Mouse (Mus musculus) left cerebral cortex, adult 18-20 months (tissue): ENCODE data around the gene Tgm5. TPM values are rescaled to one million over a fixed set of nuclear protein-coding genes. Genes with fewer than 3 reads are reported as not detected.
A peak's percentile ranks its signal among the peaks of the same experiment; 100 is the strongest.
"Not testable (repeated sequence)": the region's sequence is repeated elsewhere in the genome, so short reads cannot be mapped to it uniquely, and the experiment has no call there.

Experiments used
- DNase-seq, 2 experiments: peaks; one replicate each; pipeline ENCODE4 v3.0.0; 2021 to 2022; ENCODE audit warnings: low spot score in 2 of 2, mixed read lengths in 1 of 2
- total RNA-seq, 2 experiments: library from RNA; stranded (reverse); gene quantifications; 2 replicates each; pipeline ENCODE4 v1.2.3; 2021

The Tgm5 gene
- total RNA-seq, 2 experiments from 2014 or later: 0.14 TPM; not detected in 1

DNA sequence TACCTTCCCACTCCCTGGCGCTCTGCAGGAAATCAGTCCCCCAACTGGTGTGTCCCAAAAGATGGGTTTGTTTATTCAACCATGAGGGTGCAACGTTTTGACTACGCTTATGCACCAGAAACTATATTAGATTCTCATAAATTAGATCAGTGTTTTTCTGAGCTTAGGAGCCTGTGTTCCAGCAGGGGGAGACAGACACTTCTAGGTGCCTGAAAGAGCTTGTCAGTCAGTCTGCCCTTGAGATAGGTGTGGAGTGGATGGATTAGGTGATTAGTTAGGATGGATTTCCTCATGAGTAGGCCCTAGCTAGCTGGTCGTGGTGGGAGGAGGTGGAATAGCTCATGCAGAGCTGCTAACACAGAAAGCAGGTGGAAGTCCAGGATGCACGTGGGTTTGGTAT is 44.5 kb downstream of the Tgm5 start:
- DNase-seq: peak; percentile 17 to 25

DNA sequence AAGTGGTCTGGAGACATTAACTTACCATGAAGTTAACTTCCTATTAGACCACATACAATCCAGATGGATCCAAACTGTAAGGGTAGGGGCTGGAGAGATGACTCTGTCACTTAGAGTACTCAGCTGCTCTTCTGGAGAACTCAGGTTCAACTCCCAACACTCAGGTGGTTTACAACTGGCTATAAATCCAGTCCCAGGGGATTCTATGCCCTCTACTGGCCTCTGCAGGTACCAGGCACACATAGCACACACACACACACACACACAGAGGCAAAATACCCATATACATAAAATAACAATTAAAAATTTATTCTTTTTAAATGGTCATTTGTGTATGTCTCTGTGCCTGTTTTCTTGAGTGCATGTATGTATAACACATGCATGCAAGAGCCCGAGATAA is 46.3 kb downstream of the Tgm5 start:
- no peak for DNase-seq

DNA sequence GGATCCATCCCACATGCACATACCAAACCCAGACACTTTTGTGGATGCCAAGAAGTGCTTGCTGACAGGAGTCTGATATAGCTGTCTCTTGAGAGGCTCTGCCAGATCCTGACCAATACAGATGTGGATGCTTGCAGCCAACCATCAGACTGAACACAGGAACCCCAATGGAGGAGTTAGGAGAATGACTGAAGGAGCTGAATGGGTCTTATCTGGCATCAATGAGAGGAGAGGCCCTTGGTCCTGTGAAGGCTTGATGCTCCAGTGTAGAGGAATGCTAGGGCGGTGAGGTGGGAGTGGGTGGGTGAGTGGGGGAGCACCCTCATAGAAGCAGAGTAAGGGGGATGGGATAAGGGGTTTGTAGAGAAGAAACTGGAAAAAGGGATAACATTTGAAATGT is 46.8 kb downstream of the Tgm5 start:
- DNase-seq: not testable (repeated sequence)

DNA sequence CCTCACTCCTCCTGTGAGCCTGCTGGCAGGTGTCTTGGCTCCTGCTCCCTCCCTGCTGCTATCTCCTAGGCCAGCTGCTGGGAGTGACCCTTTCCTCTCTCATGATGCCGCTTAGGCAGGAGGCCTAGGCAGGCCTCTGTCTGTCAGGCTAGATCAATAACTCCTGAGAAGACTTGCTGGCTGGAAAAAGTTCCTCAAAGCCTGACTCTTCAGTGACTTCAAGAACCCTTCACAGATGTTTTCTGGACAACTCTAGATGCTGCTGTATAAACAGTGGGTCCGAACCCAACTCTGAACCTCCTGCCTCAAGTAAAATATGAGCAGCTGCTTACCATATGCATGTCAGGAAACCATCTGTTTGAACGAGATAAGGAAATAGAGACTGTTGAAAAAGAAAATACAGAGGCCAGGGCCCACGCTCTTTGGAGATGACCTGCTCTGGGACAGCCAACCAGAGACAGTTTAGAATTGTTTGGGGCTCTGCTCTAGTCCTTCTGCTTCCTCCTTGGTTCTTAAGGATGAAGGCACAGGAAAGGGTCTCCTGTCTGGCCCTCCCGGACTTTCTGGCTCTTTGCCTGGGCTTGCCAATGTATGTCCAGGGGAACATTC is 48.8 kb downstream of the Tgm5 start, which contains the start of gene Epb42:
Epb42 (minus strand) TSS at position 340 of the 609 bp plus-strand sequence.
- DNase-seq: no peak

DNA sequence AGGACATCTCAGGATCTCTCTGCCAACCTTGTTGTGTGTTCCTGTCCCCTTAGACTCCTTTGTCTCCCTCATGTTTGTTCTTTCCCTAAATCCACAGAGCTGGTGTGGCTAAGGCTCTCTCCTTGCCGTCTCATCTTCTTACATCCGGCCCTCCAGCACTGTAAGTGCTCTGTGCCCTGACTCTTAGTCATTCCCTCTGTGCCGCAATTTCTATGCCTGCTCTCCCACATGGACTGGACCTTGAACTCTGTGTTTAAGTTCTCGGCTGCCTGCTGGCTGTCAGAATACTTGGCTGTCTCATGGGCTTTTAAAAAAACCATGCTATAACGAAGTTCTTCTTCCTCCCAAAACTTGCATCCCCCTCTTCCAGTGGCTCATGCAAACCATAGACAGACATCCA is 62.7 kb downstream of the Tgm5 start:
- no peak for DNase-seq

DNA sequence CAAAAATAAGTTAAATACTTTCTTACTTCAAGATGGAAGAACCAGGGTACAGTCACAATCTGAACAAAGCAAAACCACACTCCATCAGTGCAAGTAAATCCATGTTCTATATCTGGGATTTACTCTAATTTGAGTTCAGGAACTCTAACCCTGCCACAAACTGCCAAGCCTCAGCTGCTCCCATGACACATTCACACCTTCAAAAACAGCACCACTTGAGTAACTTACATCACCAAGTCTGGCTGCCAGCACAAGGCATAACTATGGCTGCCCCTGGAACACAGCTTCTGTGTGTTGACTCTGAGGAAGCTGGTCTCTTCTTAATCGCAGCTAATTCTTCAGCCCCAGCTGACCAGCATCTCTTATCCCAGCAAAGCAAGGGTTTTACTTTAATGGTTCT is 68.5 kb downstream of the Tgm5 start:
- DNase-seq: no peak

DNA sequence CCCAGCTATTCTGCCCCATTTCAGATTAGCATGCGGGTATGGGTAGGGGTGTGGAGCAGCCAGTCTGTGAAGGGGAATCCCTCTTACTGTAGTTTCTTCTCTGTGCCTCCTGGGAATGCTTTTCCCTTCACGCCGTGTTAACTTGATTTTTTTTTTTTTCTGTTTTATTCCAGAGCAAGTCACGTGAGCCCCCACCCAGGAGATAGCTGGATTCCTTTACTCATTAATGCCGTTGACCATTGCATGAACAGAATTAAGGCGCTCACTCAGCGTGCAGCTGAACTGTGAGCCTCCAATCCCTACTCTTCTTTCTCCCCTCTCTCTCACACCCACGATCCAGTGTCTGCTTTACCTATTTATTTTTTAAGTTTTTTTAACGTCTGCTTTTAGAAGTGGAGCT is 69.4 kb downstream of the Tgm5 start:
- DNase-seq: no peak

DNA sequence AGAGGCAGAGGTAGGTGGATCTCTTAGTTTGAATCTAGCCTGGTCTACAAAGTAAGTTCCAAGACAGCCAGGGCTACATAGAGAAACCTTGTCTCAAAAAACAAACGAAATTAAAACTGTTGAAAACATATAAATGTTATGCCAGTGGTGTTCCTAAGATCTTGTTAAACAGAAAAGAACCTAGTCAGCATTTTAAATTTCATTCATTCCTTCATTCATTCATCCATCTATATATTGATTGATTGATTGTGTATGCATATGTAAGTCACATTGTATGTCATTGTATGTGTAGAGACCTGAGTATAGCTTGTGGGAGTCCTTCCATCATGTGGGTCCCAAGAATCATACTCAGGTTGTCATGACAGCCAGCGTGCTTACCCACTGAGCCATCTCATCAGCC is 70.1 kb downstream of the Tgm5 start:
- DNase-seq: no peak

DNA sequence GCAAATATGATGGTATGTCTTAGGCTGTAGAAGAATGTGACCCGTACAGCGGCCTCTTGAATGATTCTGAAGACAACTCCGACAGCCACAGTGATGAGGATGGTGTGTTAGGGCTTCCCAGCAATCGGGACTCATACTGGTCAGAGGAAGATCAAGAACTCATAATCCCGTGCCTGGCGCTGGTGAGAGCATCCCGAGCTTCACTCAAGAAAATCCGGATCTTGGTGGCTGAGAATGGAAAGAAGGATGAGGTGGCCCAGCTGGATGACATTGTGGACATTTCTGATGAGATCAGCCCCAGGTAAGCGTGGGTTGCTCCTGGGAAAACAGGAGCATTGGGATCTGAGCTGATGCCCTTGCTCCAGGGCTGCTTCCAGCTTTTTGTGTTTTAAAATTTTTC is 73.0 kb downstream of the Tgm5 start:
- DNase-seq: no peak

DNA sequence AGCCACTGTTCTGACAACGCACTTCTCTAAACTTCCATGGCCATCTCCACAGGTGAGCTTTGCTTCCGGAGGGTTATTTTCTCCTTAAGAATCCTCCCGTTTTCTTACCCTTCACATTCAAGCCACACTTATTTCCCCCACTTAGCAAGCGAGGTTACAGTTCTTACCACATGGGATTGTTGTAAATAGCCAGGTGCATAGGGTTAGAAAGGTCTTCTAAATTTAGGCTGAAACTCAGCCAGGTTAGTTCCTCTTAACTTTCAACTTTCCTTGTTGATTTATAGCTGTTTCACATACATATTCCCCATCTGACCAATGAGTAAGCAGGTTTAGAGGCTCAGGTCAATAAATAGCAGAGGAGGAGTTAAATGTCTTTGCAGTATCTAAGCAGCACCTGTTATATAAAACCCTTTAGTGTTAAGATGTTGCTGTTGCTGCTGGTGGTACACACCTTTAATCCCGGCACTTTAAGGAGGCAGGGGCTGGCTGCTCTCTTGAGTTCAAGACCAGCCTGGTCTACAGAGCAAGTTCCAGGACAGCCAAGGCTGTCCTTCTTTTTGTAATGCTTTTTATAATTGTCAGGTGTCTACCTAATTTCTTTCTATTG is 76.5 kb downstream of the Tgm5 start:
- DNase-seq: no peak

DNA sequence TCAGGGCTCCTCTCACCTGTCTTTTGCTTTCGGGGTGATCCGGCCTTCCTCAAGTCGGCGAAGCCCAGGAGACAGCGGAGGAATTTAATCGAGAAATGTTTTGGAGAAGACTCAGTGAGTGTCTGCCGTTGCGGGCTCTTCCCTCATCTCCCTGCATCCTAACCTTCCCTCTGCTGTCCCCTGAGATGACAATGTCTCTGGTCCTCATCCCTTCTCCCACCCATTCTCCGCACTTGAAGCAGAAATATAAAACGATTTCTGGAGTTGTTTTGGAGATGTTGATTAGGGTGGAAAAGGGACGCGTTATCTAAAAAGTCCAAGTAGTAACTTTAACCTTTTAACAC is 77.0 kb downstream of the Tgm5 start:
- no peak for DNase-seq

DNA sequence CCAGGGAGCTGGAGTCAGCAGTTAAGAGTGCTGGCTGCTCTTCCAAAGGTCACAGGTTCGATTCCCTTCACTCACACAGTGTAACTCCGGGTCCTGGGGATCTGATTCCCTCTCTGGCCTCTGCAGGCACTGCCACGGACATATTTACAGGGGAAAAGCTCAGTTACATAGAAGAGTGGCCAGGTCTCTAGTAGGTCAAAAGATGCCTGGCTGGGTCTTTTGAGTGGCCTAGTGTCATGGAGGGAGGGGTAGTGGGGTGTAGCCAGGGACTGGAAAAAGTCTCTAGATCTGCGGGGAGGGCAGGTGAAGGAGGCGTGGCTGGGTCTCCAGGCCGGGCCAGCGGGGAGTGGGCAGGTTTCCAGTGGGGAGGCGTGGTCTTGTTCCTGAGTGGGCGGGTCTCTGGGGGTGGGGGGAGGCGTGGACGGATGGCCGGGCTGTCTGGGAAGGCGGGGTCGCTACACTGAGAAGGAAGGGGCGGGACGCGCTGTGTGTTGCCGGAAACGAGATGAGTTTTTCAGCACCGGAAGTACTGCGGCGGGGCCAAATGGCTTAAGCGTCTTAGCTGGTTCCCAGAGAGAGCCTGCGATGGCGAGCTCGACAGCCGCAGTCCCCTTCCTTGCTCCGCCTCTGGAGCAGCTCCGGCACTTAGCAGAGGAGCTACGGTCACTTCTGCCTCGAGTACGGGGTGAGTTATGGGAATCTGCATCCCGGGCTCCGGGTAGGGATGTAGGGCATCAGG is 77.5 kb downstream of the Tgm5 start, which contains the start of gene Ccndbp1:
Ccndbp1 (plus strand) TSS at position 479 of the 739 bp plus-strand sequence.
- peak; percentile 75 to 86 for DNase-seq

DNA sequence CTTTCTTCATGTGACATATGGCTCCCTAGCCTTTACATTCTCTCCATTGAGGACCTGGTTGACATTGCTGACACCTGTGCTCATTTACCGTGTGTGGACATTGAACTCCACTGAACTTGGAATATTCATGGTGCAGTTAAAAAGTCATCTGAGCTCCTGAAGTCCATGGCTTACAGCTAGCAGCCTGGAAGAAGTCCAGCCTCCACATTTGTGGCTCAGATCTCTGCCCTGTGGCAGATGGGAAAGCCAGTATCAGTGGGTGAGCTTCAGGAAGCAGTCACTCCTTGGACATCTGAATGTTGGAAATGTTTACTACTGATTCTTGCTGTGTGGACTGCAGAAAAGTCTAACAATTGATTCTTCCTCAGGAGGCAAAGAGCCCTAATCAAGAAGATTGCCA is 78.7 kb downstream of the Tgm5 start:
- DNase-seq: no peak

DNA sequence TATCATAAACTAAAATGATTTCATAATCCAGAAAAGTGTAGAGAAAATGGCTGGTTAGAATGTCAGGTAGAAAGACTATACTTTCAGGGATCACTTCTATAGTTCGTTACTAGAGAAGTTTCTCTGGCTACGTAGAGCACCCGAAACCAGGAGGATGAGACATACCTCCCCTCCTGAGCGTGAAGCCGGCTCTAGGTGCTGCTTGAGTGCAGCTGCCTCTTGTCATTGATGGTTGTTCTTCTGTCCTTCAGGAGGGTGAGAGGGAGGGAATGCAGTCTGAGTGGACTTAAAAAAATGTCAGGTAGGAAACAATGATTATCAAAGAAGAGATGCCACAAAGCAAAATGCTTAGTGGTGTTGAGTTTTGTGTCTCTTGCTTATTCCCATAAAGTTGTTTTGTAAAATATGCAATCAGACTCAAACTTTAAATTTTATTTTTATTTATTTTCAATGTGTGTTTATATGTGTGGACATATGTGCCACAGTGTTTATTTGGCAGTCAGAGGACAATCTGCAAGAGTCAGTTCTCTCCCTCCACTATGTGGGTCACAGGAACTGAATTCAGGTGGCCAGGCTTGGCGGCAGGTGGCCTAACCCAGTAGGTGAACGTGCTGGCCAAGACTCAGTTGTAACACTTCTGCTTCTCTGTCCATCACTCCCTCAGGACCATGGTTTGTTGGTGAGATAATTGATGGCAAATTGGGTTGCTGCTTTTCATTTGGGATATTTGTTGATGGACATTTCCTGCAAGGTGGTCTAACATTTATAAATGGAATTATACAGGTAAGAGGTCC is 81.4 kb downstream of the Tgm5 start:
- DNase-seq: no peak

DNA sequence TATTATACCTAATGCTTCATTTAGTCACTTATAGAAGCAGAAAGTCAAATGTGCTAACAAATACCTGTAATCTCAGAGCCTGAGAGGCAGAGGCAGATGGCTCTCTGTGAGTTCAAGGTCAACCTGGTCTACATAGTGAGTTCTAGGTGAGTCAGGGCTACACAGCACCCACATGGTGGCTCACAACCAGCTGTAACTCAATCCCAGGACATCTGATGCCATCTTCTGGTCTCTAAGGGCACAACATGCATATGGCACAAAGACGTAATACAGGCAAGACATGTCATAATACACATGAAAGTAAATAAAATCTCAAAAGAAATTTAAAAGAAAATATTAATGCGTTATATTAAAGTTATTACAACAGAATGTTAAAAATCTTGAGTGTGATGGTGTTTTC is 82.1 kb downstream of the Tgm5 start:
- DNase-seq: no peak

DNA sequence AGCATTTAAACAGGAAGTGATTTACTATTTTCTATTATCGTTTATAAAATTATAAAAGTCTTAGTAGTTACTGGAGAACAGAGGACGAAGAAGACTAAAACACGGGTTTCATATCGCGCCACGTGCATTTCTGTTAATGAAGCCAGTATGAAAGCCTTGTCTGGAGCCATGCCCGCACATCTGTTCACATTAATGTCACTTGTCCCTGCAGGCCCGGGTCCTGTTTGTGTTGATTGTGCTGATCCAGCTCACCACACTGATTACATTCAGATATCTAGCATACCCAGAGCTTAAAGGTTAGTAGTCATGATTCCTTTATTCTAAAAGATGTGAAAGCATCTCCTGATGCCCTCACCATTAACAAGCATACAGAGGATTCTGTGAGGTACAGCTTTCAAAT is 86.8 kb downstream of the Tgm5 start:
- DNase-seq: no peak

DNA sequence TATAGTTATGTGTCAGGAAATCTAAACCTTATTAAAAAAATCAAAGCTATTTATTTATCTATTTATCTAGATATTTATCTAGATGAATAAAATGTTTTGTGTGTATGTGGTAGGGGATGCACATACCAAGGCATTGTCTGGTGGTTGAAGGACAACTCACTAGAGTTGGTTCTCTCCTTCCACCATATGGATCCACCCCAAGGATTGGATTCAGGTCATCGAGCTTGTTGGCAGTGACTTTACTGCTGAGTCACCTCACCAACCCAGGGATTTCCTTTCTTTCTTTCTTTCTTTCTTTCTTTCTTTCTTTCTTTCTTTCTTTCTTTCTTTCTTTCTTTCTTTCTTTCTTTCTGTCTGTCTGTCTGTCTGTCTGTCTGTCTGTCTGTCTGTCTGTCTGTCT is 89.0 kb downstream of the Tgm5 start:
- DNase-seq: not testable (repeated sequence)

Other genes with a start within 250 kb of the Tgm5 start
- 10 to 100 TPM; 25.2 to 26.5 TPM for gene Cdan1, start 235.7 kb downstream of the Tgm5 start, total RNA-seq
- gene Ttbk2, start 235.2 kb downstream of the Tgm5 start, total RNA-seq: 10 to 100 TPM; 89.8 to 93.3 TPM
- gene Ubr1, start 115.1 kb downstream of the Tgm5 start, total RNA-seq: 10 to 100 TPM; 43.2 to 45.0 TPM
- gene Tmem62, start 108.8 kb downstream of the Tgm5 start, total RNA-seq: 10 to 100 TPM; 24.8 to 25.6 TPM
- gene Ccndbp1, start 77.4 kb downstream of the Tgm5 start, total RNA-seq: 10 to 100 TPM; 63.0 to 64.6 TPM
- gene Epb42, start 48.8 kb downstream of the Tgm5 start, total RNA-seq: not detected
- gene Tgm7, start 24.0 kb upstream of the Tgm5 start, total RNA-seq: under 1 TPM in 1 of 2 experiments, not detected in 1; 0.21 TPM
- gene Adal, start 54.6 kb upstream of the Tgm5 start, total RNA-seq: 10 to 100 TPM; 14.5 to 17.8 TPM
- 1 to 10 TPM; 6.9 to 7.6 TPM for gene Lcmt2, start 54.8 kb upstream of the Tgm5 start, total RNA-seq
- 10 to 100 TPM; 45.6 to 49.8 TPM for gene Tubgcp4, start 84.8 kb upstream of the Tgm5 start, total RNA-seq
- 1 to 10 TPM; 6.5 to 6.9 TPM for gene Zscan29, start 85.3 kb upstream of the Tgm5 start, total RNA-seq
- gene Trp53bp1, start 185.6 kb upstream of the Tgm5 start, total RNA-seq: 100 to 1,000 TPM; 140 to 151 TPM
- gene Map1a, start 203.8 kb upstream of the Tgm5 start, total RNA-seq: 100 to 1,000 TPM; 521 to 561 TPM